Mouse (Mus musculus): ENCODE data around the gene Cyld.

DNA sequence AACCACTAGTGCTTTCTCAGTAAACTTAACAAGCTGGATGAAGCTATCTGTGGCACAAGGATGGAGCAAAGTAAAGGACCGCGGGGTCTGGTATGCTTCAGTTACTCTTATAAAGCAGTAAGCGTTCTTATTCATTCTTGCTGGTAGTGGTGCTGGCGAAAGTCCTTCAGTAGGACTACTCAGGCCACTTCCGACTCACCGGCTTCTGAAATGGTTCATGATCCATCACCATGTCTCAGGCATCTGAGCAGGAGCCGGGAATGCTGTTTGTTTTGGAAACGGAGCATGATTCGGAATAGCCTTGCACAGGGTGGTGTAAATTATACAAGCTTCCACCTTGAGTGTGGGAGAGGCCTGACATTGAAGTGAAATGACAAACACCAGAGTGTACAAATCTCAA is 99.8 kb downstream of the Cyld start:
- TF ChIP-seq POLR2A (IDR thresholded peaks at IDR 0.05; ENCODE audit: borderline replicate concordance, insufficient read depth, low read length) = no peak
- no peak for TF ChIP-seq CTCF (IDR thresholded peaks at IDR 0.05; ENCODE audit: borderline replicate concordance, insufficient read depth, low read depth, low read length)
